Mouse (Mus musculus): ENCODE data around the gene Arl11.

Arl11 gene

DNA sequence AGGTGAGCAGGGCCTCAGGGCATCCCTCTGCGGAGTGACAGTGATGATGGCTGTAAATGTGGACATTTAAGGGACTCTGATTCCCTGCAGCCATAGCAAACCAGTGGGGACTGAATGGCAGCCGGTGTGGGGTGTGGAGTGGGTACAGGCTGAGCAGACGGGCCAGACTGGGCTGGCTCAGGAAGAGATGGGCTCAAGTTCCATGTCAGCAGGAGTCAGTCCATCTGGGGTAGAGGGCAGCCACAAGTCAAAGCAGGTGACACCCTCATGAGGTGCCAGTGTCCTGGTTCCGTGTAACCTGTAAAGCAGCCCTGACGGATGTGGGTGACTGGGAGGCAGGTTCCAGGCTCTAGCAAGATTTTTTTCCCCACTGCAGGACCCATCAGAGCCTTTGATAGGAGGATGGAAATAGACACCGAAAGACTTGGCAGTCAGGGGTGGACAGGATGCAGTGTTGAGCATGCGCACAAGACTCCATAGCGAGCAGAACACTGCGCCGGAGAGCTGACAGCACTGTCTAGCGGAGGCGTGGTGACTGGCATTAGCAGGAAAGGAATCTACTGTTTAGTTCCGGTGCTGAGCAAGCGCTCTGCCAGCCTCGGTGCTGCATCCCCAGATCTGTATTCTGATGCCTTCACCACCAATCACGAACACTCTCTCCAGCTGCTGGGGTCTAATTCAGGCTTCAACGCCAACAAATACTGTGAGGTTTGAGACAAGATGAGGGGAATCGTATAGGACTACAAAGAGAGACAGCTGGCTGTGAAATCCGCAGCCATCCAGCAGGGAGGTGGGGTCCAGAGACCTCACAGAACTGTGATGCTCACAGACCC, 18.3 kb downstream of the Arl11 start:
- no peak for DNase-seq (ENCODE audit: low spot score)

DNA sequence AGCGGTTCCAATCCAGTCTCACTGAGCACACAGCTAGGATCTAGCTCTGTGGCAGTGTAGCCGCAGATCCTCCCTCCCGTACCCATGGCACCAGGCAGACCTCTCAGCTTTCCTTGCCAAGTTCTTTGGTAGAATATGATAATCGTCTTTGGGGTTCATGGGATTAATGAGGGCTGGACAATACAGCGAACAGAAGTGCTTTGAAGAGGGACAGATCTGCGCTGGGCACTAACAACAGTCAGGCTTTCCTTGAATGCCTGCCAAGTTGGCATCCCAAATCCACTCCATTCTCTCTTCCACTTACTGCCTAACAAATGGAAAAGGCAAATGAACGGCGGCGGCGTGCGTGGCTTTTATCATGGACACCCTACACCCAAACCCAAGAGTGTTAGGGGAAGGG, 21.0 kb downstream of the Arl11 start:
- no peak for DNase-seq (ENCODE audit: low spot score)

DNA sequence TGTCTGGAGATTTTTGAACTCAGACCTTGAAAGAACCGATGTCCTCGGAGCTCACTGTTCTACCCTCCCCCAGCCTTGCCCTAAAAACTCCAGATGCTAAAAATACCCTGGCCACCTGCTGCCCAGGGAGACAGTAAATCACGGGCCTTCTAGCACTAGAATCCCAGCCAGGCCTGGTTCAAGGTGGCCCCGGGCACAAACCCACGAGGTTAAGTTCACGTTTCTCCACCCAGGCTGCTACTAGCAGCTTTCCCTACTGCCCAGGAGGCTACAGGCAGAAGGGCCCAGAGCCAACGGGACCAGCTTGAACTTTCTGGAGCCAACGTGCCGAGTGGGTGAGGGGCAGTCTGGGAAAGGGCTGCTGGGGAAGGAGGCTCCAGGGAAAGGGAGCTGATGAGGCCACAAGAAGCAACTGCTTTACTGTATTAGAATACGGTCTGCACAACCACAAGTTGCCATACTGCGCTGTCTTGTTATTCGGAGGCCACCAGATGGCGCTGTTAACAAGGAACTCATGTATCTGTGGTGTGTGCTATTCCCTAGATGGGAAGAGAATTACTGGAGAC, 21.5 kb downstream of the Arl11 start:
- DNase-seq (ENCODE audit: low spot score) = peak; percentile 62

DNA sequence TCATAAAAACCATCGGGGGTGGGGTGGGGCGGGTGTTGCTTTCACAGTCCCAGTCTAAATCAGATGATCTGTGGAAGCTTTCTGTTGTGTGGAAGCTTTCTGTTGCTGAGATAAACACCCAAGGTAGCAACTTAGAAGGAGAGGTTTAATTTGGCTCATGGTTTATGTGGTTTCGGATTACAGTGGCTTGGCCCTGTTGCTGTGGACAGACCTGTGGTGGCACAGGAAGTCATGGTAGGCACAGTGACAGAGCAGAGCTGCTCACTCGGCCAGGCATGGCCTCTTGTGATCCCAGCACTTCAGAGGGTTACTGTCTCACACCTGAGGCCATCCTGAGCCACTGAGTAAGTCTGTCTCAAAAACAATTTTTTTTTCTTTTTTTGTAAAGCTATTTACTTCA, 29.8 kb downstream of the Arl11 start:
- DNase-seq (ENCODE audit: low spot score) = no peak

DNA sequence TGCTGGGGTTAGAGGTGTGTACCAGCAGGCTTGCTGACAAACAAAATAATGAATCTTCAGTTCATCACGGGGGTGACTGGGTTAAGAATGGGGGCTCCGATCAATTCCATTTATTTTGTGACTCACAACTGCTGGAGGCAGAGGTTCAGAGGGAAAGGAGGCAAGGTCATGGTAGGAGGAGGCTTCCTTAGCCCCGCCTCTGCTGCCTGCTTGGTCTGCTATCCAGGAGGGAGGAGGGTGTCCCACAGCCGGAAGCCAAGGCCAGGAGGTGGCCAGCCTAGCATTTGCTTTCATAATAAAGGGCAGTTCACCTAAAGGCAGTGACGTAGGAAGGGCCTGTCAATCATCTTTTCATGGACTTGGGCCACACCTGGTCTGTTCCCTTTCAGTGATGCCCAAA, 35.0 kb downstream of the Arl11 start:
- DNase-seq (ENCODE audit: low spot score) = no peak

DNA sequence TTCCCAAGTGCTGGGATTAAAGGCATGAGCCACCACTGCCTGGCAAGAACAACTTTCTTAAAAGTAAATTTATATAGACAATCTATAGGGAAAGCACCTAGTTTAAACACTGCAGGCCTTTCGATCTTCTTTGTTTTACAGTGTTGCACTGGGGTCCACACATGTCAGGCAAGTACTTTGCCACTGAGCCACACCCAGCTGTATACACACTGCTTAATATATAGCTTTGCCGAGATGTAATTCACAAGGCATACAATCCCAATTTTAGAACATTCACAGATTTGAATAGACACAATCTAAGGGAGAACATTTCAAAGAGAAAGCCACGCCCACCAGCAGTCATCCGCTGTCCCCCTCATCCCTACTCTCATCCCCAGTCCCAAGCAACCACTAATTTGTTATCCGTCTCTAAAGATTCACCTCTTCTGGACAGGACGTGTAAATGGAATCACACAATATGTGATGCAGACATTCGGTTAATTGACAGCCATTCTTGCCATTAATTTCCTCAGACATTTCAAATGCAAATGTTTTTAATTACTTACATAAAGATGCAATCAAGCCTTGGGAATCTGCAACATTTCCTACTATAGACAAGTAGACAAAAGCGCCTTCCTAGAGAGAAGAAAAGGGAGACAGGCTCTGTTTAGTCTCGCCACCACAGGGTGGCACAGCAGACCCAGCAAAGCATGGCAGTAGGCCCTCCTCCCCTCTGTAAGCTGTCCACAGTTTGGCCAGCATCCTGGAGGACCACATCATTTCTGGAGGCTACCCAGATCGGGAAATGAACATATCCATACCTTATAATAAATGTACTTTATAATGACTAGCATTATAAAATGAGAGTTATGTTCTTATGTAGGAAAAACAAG, 37.5 kb downstream of the Arl11 start:
- no peak for DNase-seq (ENCODE audit: low spot score)

DNA sequence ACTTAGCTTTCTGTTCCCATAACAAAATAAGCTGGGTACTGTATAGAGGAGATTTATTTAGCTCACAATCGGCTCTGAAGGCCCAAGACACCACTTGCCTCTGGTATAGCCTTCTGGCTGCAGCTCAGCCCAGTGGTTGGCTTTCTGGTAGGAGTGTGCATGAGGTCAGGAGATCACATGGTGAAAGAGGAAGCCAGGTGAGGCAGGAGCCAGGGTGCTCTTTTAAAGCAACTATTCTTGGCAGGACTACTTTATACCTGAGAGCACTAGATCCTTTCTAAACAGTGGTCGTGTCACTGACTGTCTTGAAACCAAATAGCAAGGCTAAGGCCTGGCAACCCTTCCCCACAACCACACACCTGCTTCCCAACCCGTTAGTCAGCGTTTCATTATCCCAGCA, 40.3 kb downstream of the Arl11 start:
- no peak for DNase-seq (ENCODE audit: low spot score)

DNA sequence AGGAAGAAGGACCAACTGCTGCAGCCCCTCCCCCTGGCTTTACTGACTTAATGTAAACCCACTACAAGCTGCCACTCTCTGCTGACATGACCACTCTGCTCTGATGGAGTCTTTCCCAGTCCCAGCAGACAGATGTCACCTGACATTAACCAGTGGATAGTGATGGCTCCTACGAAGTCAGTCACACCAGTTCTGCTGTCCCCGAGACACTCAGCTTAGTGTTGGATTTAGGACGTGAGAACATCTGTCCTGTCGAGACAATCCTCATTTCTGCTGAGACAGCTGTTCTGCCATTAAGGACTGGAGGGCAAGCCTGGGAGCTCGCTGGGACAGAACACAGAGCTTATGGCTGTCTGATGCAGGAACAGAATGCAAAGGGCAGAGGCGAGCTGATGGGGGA, 41.3 kb downstream of the Arl11 start:
- no peak for DNase-seq (ENCODE audit: low spot score)

DNA sequence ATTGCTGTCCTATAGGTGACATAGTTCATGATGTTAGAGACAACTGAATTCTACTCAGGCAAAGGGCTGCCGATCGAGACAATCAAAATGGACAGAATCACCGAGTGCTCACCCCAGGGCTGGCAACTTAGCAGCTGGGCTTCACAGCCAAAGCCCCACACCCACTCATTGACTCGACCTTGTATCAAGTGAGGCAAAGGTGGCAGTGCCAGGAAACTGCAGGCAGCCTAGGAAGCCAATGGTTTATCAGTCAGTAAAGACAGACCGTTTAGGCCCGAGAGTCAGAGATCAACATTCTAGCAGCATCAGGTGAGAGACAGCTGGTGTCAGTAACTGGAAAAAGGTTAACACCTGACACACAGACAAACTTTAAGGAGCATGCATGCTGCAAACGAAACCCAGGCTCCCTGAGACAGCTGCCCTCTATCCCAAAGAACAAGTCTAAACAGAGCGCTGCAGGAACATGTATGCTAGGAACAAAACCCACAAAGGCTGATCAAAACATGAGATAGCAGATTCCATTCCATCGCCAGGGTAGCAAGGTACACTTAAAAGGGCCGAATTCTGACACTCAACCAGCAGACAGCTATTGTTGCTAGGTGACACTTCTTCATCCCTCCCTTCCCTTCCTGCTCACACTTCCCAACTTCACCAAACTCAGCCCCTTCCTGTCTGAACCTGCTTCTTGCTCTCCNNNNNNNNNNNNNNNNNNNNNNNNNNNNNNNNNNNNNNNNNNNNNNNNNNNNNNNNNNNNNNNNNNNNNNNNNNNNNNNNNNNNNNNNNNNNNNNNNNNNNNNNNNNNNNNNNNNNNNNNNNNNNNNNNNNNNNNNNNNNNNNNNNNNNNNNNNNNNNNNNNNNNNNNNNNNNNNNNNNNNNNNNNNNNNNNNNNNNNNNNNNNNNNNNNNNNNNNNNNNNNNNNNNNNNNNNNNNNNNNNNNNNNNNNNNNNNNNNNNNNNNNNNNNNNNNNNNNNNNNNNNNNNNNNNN, 45.0 kb downstream of the Arl11 start:
- no peak for DNase-seq (ENCODE audit: low spot score)

DNA sequence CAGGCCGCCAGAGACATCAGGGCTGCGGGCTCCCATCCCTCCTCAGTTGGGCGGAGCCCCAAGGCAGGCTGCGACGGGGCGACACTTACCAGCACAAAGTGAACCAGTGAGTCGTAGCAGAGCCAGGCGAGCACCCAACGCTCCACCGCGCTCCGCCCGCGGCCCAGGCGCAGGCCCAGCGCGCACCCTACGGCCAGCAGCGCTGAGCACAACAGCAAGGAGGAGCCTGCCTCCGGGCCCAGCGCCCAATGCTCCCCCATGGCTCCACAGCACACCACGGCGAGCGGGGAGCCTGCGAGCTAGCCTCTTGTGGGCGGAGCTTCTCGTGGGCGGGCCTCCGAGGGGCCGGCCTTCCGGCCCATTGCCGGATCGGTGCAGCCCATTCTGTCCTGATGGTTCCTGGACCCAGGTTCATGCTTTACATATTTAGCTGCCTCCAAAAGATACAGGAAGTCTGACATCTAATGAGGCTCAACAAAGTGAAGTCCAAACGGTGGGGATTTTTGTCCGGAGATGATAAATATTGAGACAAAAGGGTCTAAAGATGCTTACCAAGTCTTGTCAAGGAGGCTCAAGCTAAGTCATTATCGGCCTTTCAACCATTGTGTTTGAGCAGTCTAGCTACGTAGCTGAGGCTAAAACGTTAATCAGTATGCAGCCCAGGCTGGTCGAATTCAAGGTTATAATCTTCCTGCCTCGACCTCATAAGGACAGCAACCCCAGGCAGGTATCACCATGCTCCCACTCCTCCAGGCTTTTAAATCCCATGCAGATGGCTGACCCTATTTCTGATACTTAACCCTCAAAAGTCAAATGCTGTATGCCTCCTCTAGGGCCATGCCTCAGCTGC, 50.8 kb downstream of the Arl11 start, which contains the start of gene Ebpl:
TSS of gene Ebpl (minus strand) at position 309 of the 850 bp plus-strand sequence.
- DNase-seq (ENCODE audit: low spot score) = peak; percentile 77

DNA sequence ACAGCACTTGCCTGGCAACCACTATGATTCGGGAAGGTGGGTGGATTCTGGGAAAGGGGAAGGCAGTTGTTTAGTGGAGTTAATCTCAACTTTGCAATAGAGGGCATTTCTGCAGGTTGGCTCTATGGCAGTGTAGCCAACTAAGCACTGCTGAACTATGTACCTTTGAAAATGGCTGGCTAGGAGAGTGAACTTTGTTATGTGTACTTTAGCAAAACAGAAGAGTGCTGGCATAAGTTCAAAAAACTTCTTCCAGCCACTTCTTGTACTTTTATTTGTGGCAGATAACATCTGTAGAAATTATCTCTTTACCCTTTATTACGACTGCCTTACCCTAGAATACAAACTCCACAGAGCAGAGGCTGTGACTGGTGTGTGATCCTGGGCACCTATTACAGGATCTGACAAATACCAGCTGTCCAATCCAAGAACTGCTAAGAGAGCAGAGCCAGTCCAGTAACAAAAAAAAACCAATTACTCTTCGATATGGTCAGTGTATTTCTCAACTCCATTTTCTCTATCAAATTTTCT, 51.5 kb downstream of the Arl11 start:
- no peak for DNase-seq (ENCODE audit: low spot score)

Measured in ovary, postnatal 10 days (tissue).